Mouse (Mus musculus): ENCODE data around the gene Gfod1. TPM values are rescaled to one million over a fixed set of nuclear protein-coding genes. Genes with fewer than 3 reads are reported as not detected.

Gene Gfod1
- total and polyA plus RNA-seq, 3 experiments = 0.30 to 0.70 (median 0.36) TPM

DNA sequence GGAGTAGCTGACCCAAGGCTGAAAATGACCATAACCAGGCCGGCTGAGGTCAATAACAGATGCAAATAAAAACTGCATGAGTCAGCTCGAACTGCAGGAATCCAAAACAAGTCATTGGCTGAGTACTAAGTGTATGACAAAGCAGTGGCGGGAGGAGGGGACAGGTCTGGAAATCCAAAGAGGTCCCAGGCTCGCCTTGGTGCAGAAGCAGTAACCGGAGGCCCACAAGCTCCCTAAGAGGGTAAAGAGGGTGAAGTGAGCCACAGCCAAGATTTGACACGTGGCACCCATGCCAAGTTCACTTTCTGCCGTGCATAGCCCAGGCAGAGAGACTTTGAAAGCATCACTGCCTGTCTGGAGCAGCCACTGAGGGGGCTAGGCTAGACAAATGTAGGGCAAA lies 91.6 kb downstream of the Gfod1 start:
- dilution Hi-C loops (cut with MboI; ENCODE audit: extremely low pct_ligation_motif_present, extremely low pct_unique_long_range_greater_than_20kb, low sequenced_read_pairs) (no loop called here), in situ Hi-C loops (cut with MboI; ENCODE audit: low pct_ligation_motif_present, low pct_unique_long_range_greater_than_20kb, low sequenced_read_pairs) (no loop called here)
- Histone ChIP-seq H3K36me3 (replicated peaks in 1 of 2; ENCODE audit: control insufficient read depth in 1 of 2, insufficient read depth in 1 of 2, low read length in 1 of 2) (no peaks in the 10 kb centered on the region), H3K27me3 (replicated peaks) (peaks cover 9% of the 10 kb centered on the region), H3K9ac (ENCODE audit: insufficient read depth, low read depth) (no peak overlapping the region), H3K9me3 (replicated peaks; ENCODE audit: low read length) (no peaks in the 10 kb centered on the region), H3K4me2 (ENCODE audit: insufficient read depth, low read depth, poor library complexity, severe bottlenecking) (no peak overlapping the region), H3K4me3 (replicated peaks in 1 of 3; ENCODE audit: low read depth in 2 of 3, low read length in 2 of 3, poor library complexity in 1 of 3) (no peak overlapping the region), H3K27ac (ENCODE audit: insufficient read depth, low read depth) (no peak overlapping the region), H3K79me2 (replicated peaks; ENCODE audit: control insufficient read depth, extremely low read depth, insufficient read depth, poor library complexity, severe bottlenecking) (no peaks in the 10 kb centered on the region), H3K4me1 (ENCODE audit: control insufficient read depth in 1 of 2, insufficient read depth in 2 of 2) (peaks cover 10 to 41% of the 10 kb centered on the region in 2 experiments; a peak in 3 of 4 replicates)
- no peak for TF ChIP-seq NELFE (IDR thresholded peaks at IDR 0.05; ENCODE audit: low read depth, low read length)
- no peak for TF ChIP-seq PAX5 (IDR thresholded peaks at IDR 0.05; ENCODE audit: low read length)
- no peak for TF ChIP-seq BHLHE40 (IDR thresholded peaks at IDR 0.05; ENCODE audit: low read depth, low read length)
- no peak for TF ChIP-seq IRF4 (IDR thresholded peaks at IDR 0.05; ENCODE audit: low read depth, low read length)
- TF ChIP-seq JUND (conservative IDR thresholded peaks at IDR 0.05; ENCODE audit: low read depth, low read length) = no peak
- TF ChIP-seq MXI1 (IDR thresholded peaks at IDR 0.05; ENCODE audit: low read depth, low read length) = no peak
- no peak for TF ChIP-seq E2F4 (IDR thresholded peaks at IDR 0.05; ENCODE audit: insufficient replicate concordance, low read depth, low read length)
- TF ChIP-seq SMC3 (IDR thresholded peaks at IDR 0.05; ENCODE audit: low read depth, low read length) = no peak
- no peak for TF ChIP-seq MEF2A (IDR thresholded peaks at IDR 0.05; ENCODE audit: borderline replicate concordance, low read depth, low read length)
- no peak for TF ChIP-seq JUN (IDR thresholded peaks at IDR 0.05; ENCODE audit: insufficient read depth, low read depth, low read length)
- no peak for TF ChIP-seq USF1 (IDR thresholded peaks at IDR 0.05; ENCODE audit: low read depth, low read length)
- TF ChIP-seq MAFK (IDR thresholded peaks at IDR 0.05; ENCODE audit: insufficient replicate concordance, low read length) = no peak
- no peak for TF ChIP-seq CHD2 (IDR thresholded peaks at IDR 0.05; ENCODE audit: low read length)
- no peak for TF ChIP-seq POLR2AphosphoS2 (IDR thresholded peaks at IDR 0.05; ENCODE audit: low read depth, low read length)
- TF ChIP-seq ZMIZ1 (IDR thresholded peaks at IDR 0.05; ENCODE audit: low read depth, low read length) = no peak
- TF ChIP-seq GABPA (IDR thresholded peaks at IDR 0.05; ENCODE audit: insufficient replicate concordance, low read depth, low read length) = no peak
- no peak for TF ChIP-seq CHD1 (IDR thresholded peaks at IDR 0.05; ENCODE audit: low read depth, low read length)
- TF ChIP-seq TBP (conservative IDR thresholded peaks at IDR 0.05; ENCODE audit: low read depth, low read length) = no peak
- TF ChIP-seq SIN3A (IDR thresholded peaks at IDR 0.05; ENCODE audit: low read length) = no peak
- DNase-seq (ENCODE audit: extremely low read depth) = no peak

DNA sequence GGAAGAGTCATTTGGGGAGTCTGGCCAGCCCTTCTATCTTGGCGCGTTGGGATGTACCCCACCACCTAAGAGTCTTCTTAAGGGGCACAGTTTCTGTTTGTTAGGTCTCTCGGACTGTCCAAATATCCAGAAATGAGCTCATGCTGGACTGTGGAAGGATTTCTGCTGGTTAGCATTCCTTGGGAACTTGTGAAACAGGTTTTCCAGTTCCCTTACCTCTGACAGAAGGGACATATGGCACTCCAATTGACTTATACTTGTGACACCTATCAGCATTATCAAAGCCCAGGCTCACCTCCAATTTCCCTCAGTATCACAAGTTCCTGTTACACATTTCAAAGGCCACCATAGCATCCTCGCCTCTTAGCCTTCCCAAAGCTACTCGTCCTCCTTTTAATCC lies 93.0 kb downstream of the Gfod1 start:
- no peaks in the 10 kb centered on the region for H3K36me3 ChIP-seq (replicated peaks in 1 of 2; ENCODE audit: control insufficient read depth in 1 of 2, insufficient read depth in 1 of 2, low read length in 1 of 2)
- TF ChIP-seq TCF12 (IDR thresholded peaks at IDR 0.05; ENCODE audit: low read depth, low read length) = no peak
- TF ChIP-seq KAT2A (IDR thresholded peaks at IDR 0.05; ENCODE audit: insufficient replicate concordance, low read length) = no peak
- TF ChIP-seq EP300 (IDR thresholded peaks at IDR 0.05; ENCODE audit: low read length) = no peak
- no peak for TF ChIP-seq JUN (IDR thresholded peaks at IDR 0.05; ENCODE audit: insufficient read depth, low read depth, low read length)
- TF ChIP-seq PAX5 (IDR thresholded peaks at IDR 0.05; ENCODE audit: low read length) = no peak
- TF ChIP-seq ETS1 (conservative IDR thresholded peaks at IDR 0.05; ENCODE audit: low read depth, low read length) = no peak
- TF ChIP-seq HCFC1 (IDR thresholded peaks at IDR 0.05; ENCODE audit: low read depth, low read length) = no peak
- TF ChIP-seq ELF1 (IDR thresholded peaks at IDR 0.05; ENCODE audit: low read depth, low read length) = no peak
- TF ChIP-seq USF1 (IDR thresholded peaks at IDR 0.05; ENCODE audit: low read depth, low read length) = no peak
- TF ChIP-seq USF2 (conservative IDR thresholded peaks at IDR 0.05; ENCODE audit: low read depth, low read length) = no peak
- no peak for TF ChIP-seq MAZ (IDR thresholded peaks at IDR 0.05; ENCODE audit: low read depth, low read length)
- no peak for TF ChIP-seq JUND (conservative IDR thresholded peaks at IDR 0.05; ENCODE audit: low read depth, low read length)
- no peak for TF ChIP-seq CTCF (conservative IDR thresholded peaks at IDR 0.05 in 1 of 2, IDR thresholded peaks at IDR 0.05 in 1 of 2; ENCODE audit: low read depth in 2 of 2, low read length in 2 of 2)
- TF ChIP-seq RCOR1 (conservative IDR thresholded peaks at IDR 0.05; ENCODE audit: low read depth, low read length) = no peak
- no peak for TF ChIP-seq POLR2A (IDR thresholded peaks at IDR 0.05; ENCODE audit: low read depth, low read length)
- TF ChIP-seq ZNF384 (IDR thresholded peaks at IDR 0.05; ENCODE audit: low read depth, low read length) = no peak
- no peak for TF ChIP-seq TBP (conservative IDR thresholded peaks at IDR 0.05; ENCODE audit: low read depth, low read length)
- TF ChIP-seq UBTF (IDR thresholded peaks at IDR 0.05; ENCODE audit: low read depth, low read length) = no peak
- TF ChIP-seq NRF1 (IDR thresholded peaks at IDR 0.05; ENCODE audit: low read depth, low read length) = no peak
- no peak for TF ChIP-seq IRF4 (IDR thresholded peaks at IDR 0.05; ENCODE audit: low read depth, low read length)
- H3K9ac ChIP-seq (ENCODE audit: insufficient read depth, low read depth) = no peak overlapping the region
- H3K79me2 ChIP-seq (replicated peaks; ENCODE audit: control insufficient read depth, extremely low read depth, insufficient read depth, poor library complexity, severe bottlenecking) = no peaks in the 10 kb centered on the region
- no peak overlapping the region for H3K27ac ChIP-seq (ENCODE audit: insufficient read depth, low read depth)
- dilution Hi-C loops (cut with MboI; ENCODE audit: extremely low pct_ligation_motif_present, extremely low pct_unique_long_range_greater_than_20kb, low sequenced_read_pairs) (no loop called here), in situ Hi-C loops (cut with MboI; ENCODE audit: low pct_ligation_motif_present, low pct_unique_long_range_greater_than_20kb, low sequenced_read_pairs) (no loop called here)
- no peak for DNase-seq (ENCODE audit: extremely low read depth)
- no peak overlapping the region for H3K4me2 ChIP-seq (ENCODE audit: insufficient read depth, low read depth, poor library complexity, severe bottlenecking)
- H3K9me3 ChIP-seq (replicated peaks; ENCODE audit: low read length) = no peaks in the 10 kb centered on the region
- H3K4me1 ChIP-seq (ENCODE audit: control insufficient read depth in 1 of 2, insufficient read depth in 2 of 2) = peaks cover 10 to 48% of the 10 kb centered on the region in 2 experiments; a peak in 3 of 4 replicates
- peaks cover 9% of the 10 kb centered on the region for H3K27me3 ChIP-seq (replicated peaks)
- H3K4me3 ChIP-seq (replicated peaks in 1 of 3; ENCODE audit: low read depth in 2 of 3, low read length in 2 of 3, poor library complexity in 1 of 3) = no peak overlapping the region
